Mouse (Mus musculus) T-cell, adult 66 days (primary cell): Measurements from ENCODE around the gene Fam126b. TPM values are rescaled to one million over a fixed set of nuclear protein-coding genes. Genes with fewer than 3 reads are reported as not detected.

Experiments used
- total RNA-seq, 2 experiments: library from RNA; stranded (reverse); gene quantifications; 3 replicates in 1 of 2; 4 replicates in 1 of 2; pipeline ENCODE4 v1.2.4; 2023

Fam126b gene
- total RNA-seq, result 10 to 100 TPM; 13.4 to 24.7 TPM

DNA sequence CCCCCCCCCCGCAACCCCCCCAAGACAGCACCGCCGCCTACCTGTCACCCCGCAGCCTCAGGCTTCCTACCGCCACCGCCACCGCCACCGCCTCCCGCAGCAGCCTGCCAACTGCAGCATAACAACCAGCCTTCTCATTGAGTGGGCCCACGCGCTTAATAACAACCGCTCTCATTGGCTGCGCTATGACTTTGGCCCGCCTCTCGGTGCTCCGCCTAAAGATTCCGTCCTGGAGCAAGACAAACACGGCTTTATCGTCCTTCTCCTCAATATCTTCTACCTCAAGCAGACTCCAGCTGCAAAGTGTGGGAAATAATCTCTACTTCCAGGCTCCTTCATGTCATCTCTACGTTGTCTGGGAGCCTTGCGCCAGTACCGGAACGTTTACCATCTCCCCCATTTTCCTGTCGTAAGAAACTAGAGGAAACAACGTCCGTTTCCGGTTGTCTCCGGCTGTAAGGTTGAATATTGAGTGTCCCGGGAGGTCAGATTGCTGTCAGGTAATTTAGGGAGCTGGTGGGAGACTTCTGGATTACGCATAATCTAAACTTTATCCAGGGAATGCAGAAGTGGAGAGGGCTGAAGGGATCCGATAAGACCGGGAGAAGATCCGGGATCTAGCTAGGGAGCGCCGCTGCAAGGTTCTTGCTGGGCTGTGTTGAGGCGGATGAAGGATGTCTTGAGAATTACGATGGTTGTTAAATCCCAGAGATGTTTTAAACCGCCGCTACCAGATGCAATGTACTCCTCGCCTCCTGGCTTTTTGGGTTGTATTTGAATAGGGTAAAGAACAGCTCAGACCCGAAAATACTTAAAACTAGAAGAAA, at the start of gene Fam126b, which contains the start of gene Ndufb3:
Gene Fam126b, minus strand, starts transcription at position 153 of the 827 bp plus-strand sequence.
Gene Ndufb3, plus strand, starts transcription at position 214 of the 827 bp plus-strand sequence.

DNA sequence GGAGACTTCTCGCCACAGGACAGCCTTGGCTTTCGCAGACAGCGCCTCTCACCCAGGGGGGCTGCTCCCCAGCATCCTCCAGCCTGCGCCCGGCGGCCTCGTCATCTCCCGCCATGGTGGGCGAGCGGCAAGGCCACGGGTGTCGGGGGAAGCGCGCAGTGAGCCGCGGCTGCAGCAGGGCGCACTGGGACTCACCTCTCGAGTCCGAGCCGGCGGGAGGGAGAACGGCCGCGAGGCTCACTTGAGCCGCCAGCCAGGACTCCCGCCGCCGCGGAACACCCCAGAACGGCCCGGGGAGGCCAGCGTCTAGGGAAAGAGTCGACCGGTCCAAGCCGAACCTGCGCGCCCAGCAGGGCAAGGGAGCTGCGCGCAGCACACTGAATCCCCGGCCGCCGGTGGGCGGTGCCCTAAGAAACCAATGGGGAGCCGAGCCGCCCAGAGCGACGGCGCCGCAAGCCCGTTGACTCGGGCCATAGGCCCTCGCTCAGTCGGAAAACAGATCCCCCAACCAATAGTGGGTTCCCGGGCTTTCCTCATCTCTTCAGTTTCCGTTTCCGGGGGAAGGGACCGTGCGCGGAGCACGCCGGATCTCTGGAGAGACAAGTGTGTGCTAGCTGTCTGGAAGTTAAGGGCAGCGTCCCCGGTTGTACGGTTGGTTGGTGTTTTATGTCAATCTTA, 81.4 kb downstream of the Fam126b start, which contains the start of gene Orc2:
Gene Orc2, minus strand, starts transcription at position 533 of the 678 bp plus-strand sequence.

Other genes starting within 250 kb of the Fam126b start
- gene Bzw1, start 193.4 kb downstream of the Fam126b start, total RNA-seq, result 100 to 1,000 TPM; 174 to 176 TPM
- gene Clk1, start 162.3 kb downstream of the Fam126b start, total RNA-seq, result 1,000 to 10,000 TPM; 1,400 to 1,605 TPM
- 10 to 100 TPM; 35.8 to 49.2 TPM for gene Nif3l1, start 141.2 kb downstream of the Fam126b start, total RNA-seq
- 10 to 100 TPM; 37.3 to 43.5 TPM for gene Ppil3, start 140.8 kb downstream of the Fam126b start, total RNA-seq
- gene Orc2, start 81.2 kb downstream of the Fam126b start, total RNA-seq, result 10 to 100 TPM; 22.9 to 27.1 TPM
- 10 to 100 TPM; 35.4 to 46.4 TPM for gene Ndufb3, start 61 bp upstream of the Fam126b start, total RNA-seq
- gene Als2cr12, start 109.7 kb upstream of the Fam126b start, total RNA-seq, result not detected
- 100 to 1,000 TPM; 182 to 199 TPM for gene Cflar, start 125.2 kb upstream of the Fam126b start, total RNA-seq
- gene Casp8, start 209.1 kb upstream of the Fam126b start, total RNA-seq, result 100 to 1,000 TPM; 111 to 114 TPM